ENCODE assay signal across 9 mouse cellular contexts in genomic region chr11:38861622-38862345, GRCm38 (mm10).
DNase-seq lines count a peak whose midpoint lies in the region; ATAC-seq and TF ChIP-seq lines count a peak whose summit lies in the region.
"Had no signal": no experiment of that assay in that cellular context is flagged by ENCODE, and none has a peak within 500 bp of the region (broad histone marks: within the 10 kb centered on the region; RNA-seq: fewer than 3 reads in every experiment).

No protein-coding gene starts in this region.

- no peak for TF ChIP-seq CTCF in brain, embryonic 14.5 days (IDR thresholded peaks at IDR 0.05; ENCODE audit: borderline replicate concordance, extremely low read depth, insufficient read depth, insufficient read length)

- no peaks in the 10 kb centered on the region for H3K4me1 ChIP-seq in forebrain, embryonic 16.5 days (replicated peaks; ENCODE audit: control insufficient read depth, insufficient read depth, low read length)
- no peaks in the 10 kb centered on the region for H3K4me1 ChIP-seq in midbrain, embryonic 16.5 days (ENCODE audit: control insufficient read depth, insufficient read depth, low read length)
- H3K4me1 ChIP-seq: liver, embryonic 13.5 days had no signal

- no peak overlapping the region for H3K4me3 ChIP-seq in forebrain, embryonic 16.5 days (replicated peaks; ENCODE audit: low read length)
- H3K4me3 ChIP-seq in midbrain, embryonic 16.5 days (ENCODE audit: low read depth, low read length), result no peak overlapping the region
- H3K4me3 ChIP-seq: liver, embryonic 13.5 days had no signal

- H3K9ac ChIP-seq in forebrain, embryonic 16.5 days (replicated peaks; ENCODE audit: low read depth, low read length), result no peak overlapping the region
- H3K9ac ChIP-seq in midbrain, embryonic 16.5 days (ENCODE audit: low read depth, low read length), result peak overlapping the region; percentile 1; the same call in 1 of the 2 replicates
- H3K9ac ChIP-seq: liver, embryonic 13.5 days had no signal

- H3K36me3 ChIP-seq in forebrain, embryonic 16.5 days (ENCODE audit: control insufficient read depth, insufficient read depth), result no peaks in the 10 kb centered on the region
- no peaks in the 10 kb centered on the region for H3K36me3 ChIP-seq in midbrain, embryonic 16.5 days (ENCODE audit: control insufficient read depth, insufficient read depth, low read length)
- H3K36me3 ChIP-seq: liver, embryonic 13.5 days had no signal

- WGBS in forebrain, embryonic 16.5 days, result 16% methylated on average over 9 of the region's 9 CpGs
- 7% methylated on average over 9 of the region's 9 CpGs for WGBS in midbrain, embryonic 16.5 days

- no peak overlapping the region for H3K27ac ChIP-seq in forebrain, embryonic 16.5 days (ENCODE audit: low read length)
- H3K27ac ChIP-seq in midbrain, embryonic 16.5 days (ENCODE audit: low read length), result peak overlapping the region; percentile 40
- H3K27ac ChIP-seq: liver, embryonic 13.5 days had no signal

- H3K9me3 ChIP-seq in forebrain, embryonic 16.5 days (ENCODE audit: control insufficient read depth, low read length), result no peaks in the 10 kb centered on the region
- no peaks in the 10 kb centered on the region for H3K9me3 ChIP-seq in midbrain, embryonic 16.5 days (replicated peaks; ENCODE audit: control insufficient read depth, low read length, poor library complexity, severe bottlenecking)
- H3K9me3 ChIP-seq: liver, embryonic 13.5 days had no signal

- H3K4me2 ChIP-seq in forebrain, embryonic 16.5 days (ENCODE audit: low read length), result peak overlapping the region; percentile 20; the same call in 1 of the 2 replicates
- peak overlapping the region; percentile 23 for H3K4me2 ChIP-seq in midbrain, embryonic 16.5 days (ENCODE audit: low read length)
- H3K4me2 ChIP-seq: liver, embryonic 13.5 days had no signal

- peak; percentile 90 for DNase-seq in brain, embryonic 14.5 days (ENCODE audit: low read depth)
- peak; percentile 79 for DNase-seq in layer of hippocampus, adult 9-11 months
- no peak for DNase-seq in urinary bladder, postnatal 14 days (ENCODE audit: low spot score)
- no peak for DNase-seq in adrenal gland, adult (ENCODE audit: inconsistent age in 2 of 2, low spot score in 1 of 2)
- no peak for DNase-seq in Muller cell, postnatal 12 days (ENCODE audit: inconsistent ontology term)
- DNase-seq in heart, adult 8-10 months (ENCODE audit: low spot score), result no peak
- DNase-seq: liver, embryonic 13.5 days had no signal

- peak; percentile 82 for ATAC-seq in forebrain, embryonic 16.5 days
- ATAC-seq in midbrain, embryonic 16.5 days, result peak; percentile 86

- no peaks in the 10 kb centered on the region for H3K27me3 ChIP-seq in forebrain, embryonic 16.5 days (replicated peaks; ENCODE audit: control insufficient read depth, insufficient read depth, low read length)
- no peaks in the 10 kb centered on the region for H3K27me3 ChIP-seq in midbrain, embryonic 16.5 days (ENCODE audit: control insufficient read depth, insufficient read depth, low read depth, low read length)
- H3K27me3 ChIP-seq: liver, embryonic 13.5 days had no signal

- TF ChIP-seq POLR2A in brain, embryonic 14.5 days (IDR thresholded peaks at IDR 0.05; ENCODE audit: borderline replicate concordance, extremely low read depth, insufficient read depth, insufficient read length, poor library complexity, severe bottlenecking), result no peak

Comparison
In these comparisons a context has a peak if more than half of its experiments do, and no peak if none do; other contexts are left out.
1. DNase-seq: peak in brain, embryonic 14.5 days (single experiment) and layer of hippocampus, adult 9-11 months (single experiment); none in urinary bladder, postnatal 14 days (single experiment), adrenal gland, adult (0 of 2), Muller cell, postnatal 12 days (single experiment) and heart, adult 8-10 months (single experiment).